Mouse (Mus musculus) embryonic fibroblast, embryonic 13.5 days (primary cell): Measurements from ENCODE around the gene Supt6.

Experiments
- CTCF ChIP-seq: IDR thresholded peaks from 2 replicates; pipeline ENCODE4 v1.5.1; 2011; ENCODE audit warnings: mild to moderate bottlenecking, control low read depth, low read length, moderate library complexity, borderline replicate concordance; ENCODE audit not compliant: insufficient read depth
- POLR2A ChIP-seq: IDR thresholded peaks from 2 replicates; pipeline ENCODE4 v1.6.1; 2011; ENCODE audit warnings: low read depth, mild to moderate bottlenecking, control low read depth, low read length, moderate library complexity

- TF ChIP-seq CTCF (no peak), POLR2A (no peak)
These were observed 83.3 kb downstream of the Supt6 start for GRCm38 (mm10) chr11:78162504-78162903.
